Comparison of ENCODE assay signal across 8 mouse cellular contexts in the genomic region with DNA sequence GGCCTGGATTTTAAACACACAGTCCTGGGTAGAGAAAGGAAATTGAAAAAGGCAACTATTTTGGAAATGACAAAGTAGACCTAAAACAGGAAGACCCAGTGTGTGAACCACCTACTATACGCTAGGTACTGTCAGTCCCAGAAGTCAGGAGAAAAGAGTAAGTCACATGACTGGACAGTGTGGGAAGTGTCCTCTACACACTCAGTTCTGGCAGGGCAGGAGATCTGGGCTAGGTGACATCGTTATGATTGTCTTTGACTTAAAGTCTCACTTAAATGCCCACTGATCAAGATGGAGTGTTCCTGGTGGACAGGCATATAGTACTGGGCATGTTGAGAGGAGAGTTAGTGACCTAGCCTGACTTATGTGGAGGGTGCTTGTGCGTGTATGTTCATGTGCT. TPM values are rescaled to one million over a fixed set of nuclear protein-coding genes. Genes with fewer than 3 reads are reported as not detected.
A peak's percentile ranks its signal among the peaks of the same experiment; 100 is the strongest.
DNase-seq lines count a peak whose midpoint lies in the region; ATAC-seq and TF ChIP-seq lines count a peak whose summit lies in the region.
"Had no signal": no experiment of that assay in that cellular context is flagged by ENCODE, and none has a peak within 500 bp of the region (broad histone marks: within the 10 kb centered on the region; RNA-seq: fewer than 3 reads in every experiment).

No protein-coding gene starts in this region.

- H3K4me3 ChIP-seq in hindbrain, embryonic 15.5 days = no peak overlapping the region
- no peak overlapping the region for H3K4me3 ChIP-seq in hindbrain, embryonic 10.5 days
- no peak overlapping the region for H3K4me3 ChIP-seq in testis, adult 2 months (ENCODE audit: control insufficient read depth, low read depth, low read length)
- H3K4me3 ChIP-seq in intestine, embryonic 15.5 days (replicated peaks) = no peak overlapping the region

- peaks cover 36% of the 10 kb centered on the region for H3K4me1 ChIP-seq in hindbrain, embryonic 15.5 days (replicated peaks)
- peaks cover 48% of the 10 kb centered on the region for H3K4me1 ChIP-seq in hindbrain, embryonic 10.5 days (replicated peaks)
- peaks cover 34% of the 10 kb centered on the region for H3K4me1 ChIP-seq in testis, adult 2 months (ENCODE audit: control insufficient read depth, insufficient read depth, low read length)
- peaks cover 44% of the 10 kb centered on the region for H3K4me1 ChIP-seq in intestine, embryonic 15.5 days (replicated peaks)

- H3K27me3 ChIP-seq in hindbrain, embryonic 15.5 days = peaks cover 23% of the 10 kb centered on the region; the same call in 1 of the 2 replicates
- H3K27me3 ChIP-seq in hindbrain, embryonic 10.5 days (ENCODE audit: insufficient read depth, poor library complexity, severe bottlenecking) = peaks cover 49% of the 10 kb centered on the region
- H3K27me3 ChIP-seq in testis, adult 2 months (ENCODE audit: control insufficient read depth, insufficient read depth, low read length) = no peaks in the 10 kb centered on the region
- no peaks in the 10 kb centered on the region for H3K27me3 ChIP-seq in intestine, embryonic 15.5 days (replicated peaks)

- H3K9ac ChIP-seq in hindbrain, embryonic 15.5 days = no peak overlapping the region
- no peak overlapping the region for H3K9ac ChIP-seq in intestine, embryonic 15.5 days

- no peaks in the 10 kb centered on the region for H3K9me3 ChIP-seq in hindbrain, embryonic 15.5 days
- no peaks in the 10 kb centered on the region for H3K9me3 ChIP-seq in hindbrain, embryonic 10.5 days
- no peaks in the 10 kb centered on the region for H3K9me3 ChIP-seq in intestine, embryonic 15.5 days

- H3K36me3 ChIP-seq in hindbrain, embryonic 15.5 days = no peaks in the 10 kb centered on the region
- H3K36me3 ChIP-seq in hindbrain, embryonic 10.5 days = no peaks in the 10 kb centered on the region
- H3K36me3 ChIP-seq in testis, adult 2 months (ENCODE audit: control insufficient read depth, insufficient read depth, low read length) = no peaks in the 10 kb centered on the region
- H3K36me3 ChIP-seq in intestine, embryonic 15.5 days = no peaks in the 10 kb centered on the region; the same call in 1 of the 2 replicates

- WGBS in hindbrain, embryonic 15.5 days = 93% methylated on average over 3 of the region's 3 CpGs
- WGBS in hindbrain, embryonic 10.5 days = 92% methylated on average over 3 of the region's 3 CpGs
- WGBS in intestine, embryonic 15.5 days = 90% methylated on average over 3 of the region's 3 CpGs

- no peak overlapping the region for H3K4me2 ChIP-seq in hindbrain, embryonic 15.5 days
- peak overlapping the region; percentile 45 for H3K4me2 ChIP-seq in intestine, embryonic 15.5 days (replicated peaks)

- TF ChIP-seq CTCF in testis, adult 2 months (IDR thresholded peaks at IDR 0.05; ENCODE audit: control insufficient read depth, insufficient read depth, insufficient replicate concordance, low read depth, low read length) = no peak

- no peak for DNase-seq in hindbrain, embryonic 10.5 days (ENCODE audit: low spot score)
- DNase-seq in testis, postnatal 14 days (ENCODE audit: low spot score) = no peak
- no peak for DNase-seq in embryo, embryonic 10 days (ENCODE audit: low spot score)
- DNase-seq in embryo, embryonic 11 days = no peak
- DNase-seq: right cerebral cortex, postnatal 25 days had no signal

- 0 out of 2 replicates have a peak overlapping the region, but pooled peaks have one; percentile 51 for H3K27ac ChIP-seq in hindbrain, embryonic 15.5 days (replicated peaks)
- H3K27ac ChIP-seq in hindbrain, embryonic 10.5 days = no peak overlapping the region
- H3K27ac ChIP-seq in testis, adult 2 months (ENCODE audit: control insufficient read depth, insufficient read depth, low read depth, low read length) = peak overlapping the region; percentile 79
- H3K27ac ChIP-seq in intestine, embryonic 15.5 days = peak overlapping the region; percentile 85

- no peak for ATAC-seq in hindbrain, embryonic 15.5 days (ENCODE audit: low FRiP score, low read depth)
- ATAC-seq in intestine, embryonic 15.5 days = no peak

- no peak for TF ChIP-seq POLR2A in testis, adult 2 months (IDR thresholded peaks at IDR 0.05; ENCODE audit: control insufficient read depth, low read depth, low read length)

RNA-seq across cellular contexts. Expression of a gene that starts 3.7 kb away (rescaled TPM):
- polyA plus RNA-seq in hindbrain, embryonic 15.5 days (2015; fragmentation: Nextera tagmentation; extraction: Ambion mirVana) = 158 and 189 TPM in 2 replicates
- polyA plus RNA-seq in hindbrain, embryonic 10.5 days (2016; fragmentation: Nextera tagmentation; extraction: Ambion mirVana) = 146 and 230 TPM in 2 replicates
- polyA plus RNA-seq in testis, adult 2 months (2012; rRNA removed) = 73.6 and 96.8 TPM in 2 replicates
- polyA plus RNA-seq in intestine, embryonic 15.5 days (2015; fragmentation: Nextera tagmentation; extraction: Ambion mirVana) = 462 and 533 TPM in 2 replicates

RNA-seq across cellular contexts. Expression of a gene that starts 59.4 kb away (rescaled TPM):
- 8.9 and 9.9 TPM in 2 replicates for polyA plus RNA-seq in hindbrain, embryonic 15.5 days (2015; fragmentation: Nextera tagmentation; extraction: Ambion mirVana)
- 15.9 and 20.1 TPM in 2 replicates for polyA plus RNA-seq in hindbrain, embryonic 10.5 days (2016; fragmentation: Nextera tagmentation; extraction: Ambion mirVana)
- 2.9 and 3.1 TPM in 2 replicates for polyA plus RNA-seq in testis, adult 2 months (2012; rRNA removed)
- polyA plus RNA-seq in intestine, embryonic 15.5 days (2015; fragmentation: Nextera tagmentation; extraction: Ambion mirVana) = 15.5 and 15.6 TPM in 2 replicates
